Mouse (Mus musculus) cerebellum, adult 11 months (tissue): ENCODE results near the gene 9530077C05Rik.
"Not testable (repeated sequence)": the region's sequence is repeated elsewhere in the genome, so short reads cannot be mapped to it uniquely, and the experiment has no call there.

Source experiments
- DNase-seq: peaks from one replicate; pipeline ENCODE4 v3.0.0; 2022

9530077C05Rik gene

GRCm38 (mm10) chr9:22420491-22420890 lies 9.2 kb downstream of the 9530077C05Rik start:
- no peak for DNase-seq

GRCm38 (mm10) chr9:22422559-22422958 lies 11.2 kb downstream of the 9530077C05Rik start:
- no peak for DNase-seq

GRCm38 (mm10) chr9:22423507-22423906 lies 12.2 kb downstream of the 9530077C05Rik start:
- DNase-seq: no peak

- no peak for DNase-seq
Observed at GRCm38 (mm10) chr9:22424196-22424595, 12.9 kb downstream of the 9530077C05Rik start.

GRCm38 (mm10) chr9:22424719-22425118 lies 13.4 kb downstream of the 9530077C05Rik start:
- DNase-seq: no peak

- DNase-seq: no peak
Observed at GRCm38 (mm10) chr9:22428028-22428665, 16.8 kb downstream of the 9530077C05Rik start.

GRCm38 (mm10) chr9:22428666-22429410 lies 17.5 kb downstream of the 9530077C05Rik start:
- DNase-seq: no peak

- no peak for DNase-seq
Observed at GRCm38 (mm10) chr9:22429533-22430241, 18.4 kb downstream of the 9530077C05Rik start.

GRCm38 (mm10) chr9:22430315-22430840 lies 19.1 kb downstream of the 9530077C05Rik start:
- DNase-seq: no peak

- no peak for DNase-seq
Observed at GRCm38 (mm10) chr9:22433221-22433620, 21.9 kb downstream of the 9530077C05Rik start.

GRCm38 (mm10) chr9:22434101-22434500 lies 22.8 kb downstream of the 9530077C05Rik start:
- no peak for DNase-seq

GRCm38 (mm10) chr9:22438826-22439225 lies 27.5 kb downstream of the 9530077C05Rik start:
- DNase-seq: no peak

- no peak for DNase-seq
Observed at GRCm38 (mm10) chr9:22443157-22443556, 31.8 kb downstream of the 9530077C05Rik start.

GRCm38 (mm10) chr9:22445123-22445522 lies 33.8 kb downstream of the 9530077C05Rik start:
- no peak for DNase-seq

- no peak for DNase-seq
Observed at GRCm38 (mm10) chr9:22447213-22447612, 35.9 kb downstream of the 9530077C05Rik start.

GRCm38 (mm10) chr9:22448420-22448819 lies 37.1 kb downstream of the 9530077C05Rik start:
- no peak for DNase-seq

- DNase-seq: no peak
Observed at GRCm38 (mm10) chr9:22449209-22449608, 37.9 kb downstream of the 9530077C05Rik start.

- no peak for DNase-seq
Observed at GRCm38 (mm10) chr9:22452697-22453096, 41.4 kb downstream of the 9530077C05Rik start.

- DNase-seq: no peak
Observed at GRCm38 (mm10) chr9:22453501-22453924, 42.2 kb downstream of the 9530077C05Rik start.

GRCm38 (mm10) chr9:22453990-22454389 lies 42.7 kb downstream of the 9530077C05Rik start, which contains the start of gene Gm17545:
Gm17545 (plus strand) TSS chr9:22454290.
- not testable (repeated sequence) for DNase-seq

GRCm38 (mm10) chr9:22455041-22455440 lies 43.7 kb downstream of the 9530077C05Rik start:
- DNase-seq: no peak

GRCm38 (mm10) chr9:22457142-22457835 lies 46.0 kb downstream of the 9530077C05Rik start:
- DNase-seq: no peak

- DNase-seq: peak; percentile 93
Observed at GRCm38 (mm10) chr9:22461946-22462345, 50.6 kb downstream of the 9530077C05Rik start.
